Mouse (Mus musculus) C2C12 (cell line): ENCODE measurements around the gene Smtnl2. TPM values are rescaled to one million over a fixed set of nuclear protein-coding genes. Genes with fewer than 3 reads are reported as not detected.
"Not testable (repeated sequence)": the region's sequence is repeated elsewhere in the genome, so short reads cannot be mapped to it uniquely, and the experiment has no call there.

Experiments used
- H3K27me3 ChIP-seq: one replicate; pipeline ENCODE4 v1.6.1; 2011; ENCODE audit not compliant: control insufficient read depth, insufficient read depth, insufficient read length
- H3K36me3 ChIP-seq: one replicate; pipeline ENCODE4 v1.6.1; 2011; ENCODE audit not compliant: control insufficient read depth, insufficient read depth
- H3K4me3 ChIP-seq: one replicate; pipeline ENCODE4 v1.5.1; 2011; ENCODE audit warnings: mild to moderate bottlenecking, control low read depth; ENCODE audit not compliant: poor library complexity, insufficient read depth, severe bottlenecking
- H3K79me2 ChIP-seq: one replicate; pipeline ENCODE4 v1.6.1; 2011; ENCODE audit not compliant: control insufficient read depth, insufficient read depth
- H3K79me3 ChIP-seq: one replicate; pipeline ENCODE4 v1.6.1; 2011; ENCODE audit warnings: low read depth, control low read depth
- H3ac ChIP-seq: one replicate; pipeline ENCODE3; 2011; ENCODE audit warnings: low read depth; ENCODE audit not compliant: control insufficient read depth, insufficient read length
- CEBPB ChIP-seq: IDR thresholded peaks from one replicate; pipeline ENCODE4 v1.6.1; 2011; ENCODE audit warnings: low read depth, mild to moderate bottlenecking, control low read depth, moderate library complexity
- CTCF ChIP-seq: IDR thresholded peaks from one replicate; pipeline ENCODE4 v1.5.1; 2011; ENCODE audit not compliant: control insufficient read depth, insufficient read depth, insufficient read length
- MYOD1 ChIP-seq: IDR thresholded peaks from one replicate; pipeline ENCODE4 v1.6.1; 2011; ENCODE audit warnings: low read depth; ENCODE audit not compliant: control insufficient read depth, insufficient read length
- MYOG ChIP-seq: IDR thresholded peaks from one replicate; pipeline ENCODE4 v1.6.1; 2011; ENCODE audit not compliant: control insufficient read depth, insufficient read length; ENCODE audit errors: extremely low read depth
- USF1 ChIP-seq: IDR thresholded peaks from one replicate; pipeline ENCODE4 v1.6.1; 2011; ENCODE audit warnings: low read depth, mild to moderate bottlenecking, control low read depth, moderate library complexity
- microRNA-seq: library from miRNA; unstranded; fragments of <30 nt; microRNA quantifications from one replicate; pipeline ENCODE4, GENCODE M21; 2019; ENCODE audit warnings: borderline microRNAs expressed
- polyA plus RNA-seq: library from polyadenylated mRNA; unstranded; fragments of >200 nt; fragmentation: generic; extraction: Trizol; gene quantifications from one replicate; pipeline ENCODE4 v1.2.1, GENCODE M21; 2012; ENCODE audit warnings: missing spikeins

Smtnl2 gene
- polyA plus RNA-seq, 1 experiment, result 0.04 TPM

DNA sequence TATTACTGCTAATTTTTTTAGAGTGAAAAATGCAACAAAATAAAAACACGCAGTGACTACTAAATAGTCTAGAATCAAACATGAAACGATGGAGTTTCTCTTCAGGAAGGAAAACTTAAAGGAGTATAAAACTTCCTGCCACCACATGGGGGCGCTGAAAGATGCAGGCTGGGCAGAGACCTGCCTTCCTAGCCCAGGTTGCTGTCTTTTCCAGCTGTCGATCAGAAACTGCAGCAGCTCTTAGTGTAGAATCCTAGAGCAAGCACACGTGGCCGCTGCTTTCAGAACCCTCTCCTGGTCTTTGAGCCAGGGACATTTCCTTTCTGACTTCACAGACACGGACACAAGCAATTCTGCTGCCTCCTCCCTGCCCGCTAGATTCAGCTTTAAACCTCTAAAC, 67.6 kb downstream of the Smtnl2 start:
- Histone ChIP-seq H3K36me3 (no peaks in the 10 kb centered on the region), H3K79me3 (no peaks in the 10 kb centered on the region), H3K4me3 (no peak overlapping the region), H3ac (no peak overlapping the region), H3K27me3 (no peaks in the 10 kb centered on the region), H3K79me2 (no peaks in the 10 kb centered on the region)
- no peak for TF ChIP-seq USF1

DNA sequence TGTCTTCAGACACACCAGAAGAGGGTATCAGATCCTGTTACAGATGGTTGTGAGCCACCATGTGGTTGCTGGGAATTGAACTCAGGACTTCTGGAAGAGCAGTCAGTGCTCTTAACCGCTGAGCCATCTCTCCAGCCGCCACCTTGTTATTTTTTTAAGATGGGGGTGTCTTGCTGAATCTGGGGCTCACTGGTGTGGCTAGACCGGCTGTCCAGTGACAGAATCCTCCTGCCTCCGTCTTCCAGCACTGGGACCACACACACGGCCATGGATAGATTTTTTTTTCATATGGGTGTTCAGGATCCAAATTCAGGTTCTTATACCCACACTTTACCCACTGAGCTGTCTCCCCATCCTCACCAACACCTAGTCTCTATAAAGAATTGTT, 68.3 kb downstream of the Smtnl2 start:
- not testable (repeated sequence) for H3K36me3 ChIP-seq, H3K79me3 ChIP-seq, H3K4me3 ChIP-seq, H3K79me2 ChIP-seq, H3K27me3 ChIP-seq, H3ac ChIP-seq

GRCm38 (mm10) chr11:72342549-72343237, 68.8 kb downstream of the Smtnl2 start:
- TF ChIP-seq CTCF (peak; percentile 60), CEBPB (no peak), MYOD1 (no peak)
- no peaks in the 10 kb centered on the region for H3K36me3 ChIP-seq
- no peak overlapping the region for H3ac ChIP-seq
- no peaks in the 10 kb centered on the region for H3K79me2 ChIP-seq
- H3K4me3 ChIP-seq, result no peak overlapping the region
- H3K79me3 ChIP-seq, result no peaks in the 10 kb centered on the region
- no peaks in the 10 kb centered on the region for H3K27me3 ChIP-seq

- H3K79me2 ChIP-seq, result no peaks in the 10 kb centered on the region
- TF ChIP-seq MYOG, result no peak
- no peak overlapping the region for H3K4me3 ChIP-seq
- no peaks in the 10 kb centered on the region for H3K79me3 ChIP-seq
- no peaks in the 10 kb centered on the region for H3K36me3 ChIP-seq
- no peaks in the 10 kb centered on the region for H3K27me3 ChIP-seq
- no peak overlapping the region for H3ac ChIP-seq
Measured at GRCm38 (mm10) chr11:72339716-72340115, 71.8 kb downstream of the Smtnl2 start.

Small RNA genes lying within 50 kb of the gene (microRNA-seq; reads per million reads assigned to microRNA genes)
- gene Mir6338, result not detected

Other genes starting within 250 kb of the Smtnl2 start
- gene Gm43951, start 204.9 kb downstream of the Smtnl2 start, polyA plus RNA-seq, result 0.25 TPM
- gene 4933427D14Rik, start 204.3 kb downstream of the Smtnl2 start, polyA plus RNA-seq, result 3.4 TPM
- gene Txndc17, start 204.2 kb downstream of the Smtnl2 start, polyA plus RNA-seq, result 120 TPM
- 17.8 TPM for gene Med31, start 196.1 kb downstream of the Smtnl2 start, polyA plus RNA-seq
- 0.16 TPM for gene Slc13a5, start 144.5 kb downstream of the Smtnl2 start, polyA plus RNA-seq
- 1.2 TPM for gene Xaf1, start 110.1 kb downstream of the Smtnl2 start, polyA plus RNA-seq
- gene Fbxo39, start 97.3 kb downstream of the Smtnl2 start, polyA plus RNA-seq, result not detected
- gene Tekt1, start 49.3 kb downstream of the Smtnl2 start, polyA plus RNA-seq, result not detected
- not detected for gene Ggt6, start 23.8 kb upstream of the Smtnl2 start, polyA plus RNA-seq
- 230 TPM for gene Mybbp1a, start 29.6 kb upstream of the Smtnl2 start, polyA plus RNA-seq
- 0.37 TPM for gene Spns2, start 78.2 kb upstream of the Smtnl2 start, polyA plus RNA-seq
- not detected for gene Spns3, start 138.8 kb upstream of the Smtnl2 start, polyA plus RNA-seq
- 8.1 TPM for gene Ube2g1, start 195.6 kb upstream of the Smtnl2 start, polyA plus RNA-seq